Mouse (Mus musculus) midbrain, embryonic 11.5 days (tissue): ENCODE results near the gene Gm12166. TPM values are rescaled to one million over a fixed set of nuclear protein-coding genes. Genes with fewer than 3 reads are reported as not detected.
"Not testable (repeated sequence)": the region's sequence is repeated elsewhere in the genome, so short reads cannot be mapped to it uniquely, and the experiment has no call there.

Source experiments
- ATAC-seq: fragments of 200-750 bp; cut with Nextera tagmentation; 2 replicates; pipeline ENCODE4 v1.8.0; 2017; ENCODE audit warnings: moderate TSS enrichment, moderate library complexity; ENCODE audit not compliant: low FRiP score
- DNase-seq: peaks from one replicate; pipeline ENCODE4 v3.0.0; 2015; ENCODE audit warnings: low spot score; ENCODE audit errors: missing footprints
- H3K27ac ChIP-seq: fragments of 300-500 bp; sonication (generic); 2 replicates; pipeline ENCODE4 v1.5.1; 2014; ENCODE audit warnings: low read depth, low read length
- H3K27me3 ChIP-seq: fragments of 300-500 bp; sonication (generic); 2 replicates; pipeline ENCODE4 v1.6.1; 2014; ENCODE audit warnings: mild to moderate bottlenecking, low read length, moderate library complexity, mixed read lengths; ENCODE audit not compliant: control insufficient read depth, insufficient read depth
- H3K36me3 ChIP-seq: fragments of 300-500 bp; sonication (generic); 2 replicates; pipeline ENCODE4 v1.6.1; 2014; ENCODE audit warnings: mild to moderate bottlenecking, low read length, moderate library complexity, mixed read lengths; ENCODE audit not compliant: control insufficient read depth, insufficient read depth
- H3K4me1 ChIP-seq: fragments of 300-500 bp; sonication (generic); 2 replicates; pipeline ENCODE4 v1.6.1; 2014; ENCODE audit warnings: low read length; ENCODE audit not compliant: control insufficient read depth, insufficient read depth
- H3K4me2 ChIP-seq: fragments of 300-500 bp; sonication (generic); 2 replicates; pipeline ENCODE4 v1.6.1; 2014; ENCODE audit warnings: mild to moderate bottlenecking, moderate library complexity
- H3K4me3 ChIP-seq: fragments of 300-500 bp; sonication (generic); 2 replicates; pipeline ENCODE4 v1.5.1; 2014; ENCODE audit warnings: low read depth, low read length
- H3K9ac ChIP-seq: fragments of 300-500 bp; sonication (generic); 2 replicates; pipeline ENCODE4 v1.6.1; 2014; ENCODE audit warnings: low read length
- H3K9me3 ChIP-seq: fragments of 300-500 bp; sonication (generic); 2 replicates; pipeline ENCODE4 v1.6.1; 2016; ENCODE audit warnings: low read length; ENCODE audit not compliant: control insufficient read depth
- WGBS: fragments of 180-500 bp; shearing (Covaris S2); extraction: QIAGEN DNeasy Blood & Tissue Kit; methylation state at CpG from one replicate; pipeline ENCODE4 v1.1.7; 2014; 5-methylcytosine and 5-hydroxymethylcytosine counted together
- polyA plus RNA-seq: library from polyadenylated mRNA; unstranded; fragments of >200 nt; fragmentation: Nextera tagmentation; extraction: Ambion mirVana; gene quantifications from 2 replicates; pipeline ENCODE4 v1.2.1, GENCODE M21; 2014

Gm12166 gene
- polyA plus RNA-seq, 1 experiment from 2014 or later = 2.5 TPM

- WGBS = 93% methylated on average over 4 of the region's 4 CpGs
These were observed 6.8 kb upstream of the Gm12166 start for GRCm38 (mm10) chr11:46058916-46059315.

GRCm38 (mm10) chr11:46058011-46058410 lies 5.9 kb upstream of the Gm12166 start:
- Histone ChIP-seq H3K4me2 (no peak overlapping the region), H3K9me3 (no peaks in the 10 kb centered on the region), H3K9ac (no peak overlapping the region), H3K4me3 (no peak overlapping the region), H3K27ac (no peak overlapping the region), H3K36me3 (no peaks in the 10 kb centered on the region), H3K27me3 (peaks cover 2% of the 10 kb centered on the region; the same call in 1 of the 2 replicates), H3K4me1 (peaks cover 4% of the 10 kb centered on the region; the same call in 1 of the 2 replicates)
- DNase-seq (peak; percentile 82), ATAC-seq (no peak)
- 62% methylated on average over 9 of the region's 9 CpGs for whole genome bisulfite sequencing

More at GRCm38 (mm10) chr11:46058916-46059315, 6.8 kb upstream of the Gm12166 start:
- Histone ChIP-seq H3K27ac (no peak overlapping the region), H3K9ac (no peak overlapping the region), H3K27me3 (peaks cover 2% of the 10 kb centered on the region; the same call in 1 of the 2 replicates), H3K4me1 (peaks cover 4% of the 10 kb centered on the region; the same call in 1 of the 2 replicates), H3K4me3 (no peak overlapping the region), H3K4me2 (no peak overlapping the region), H3K36me3 (no peaks in the 10 kb centered on the region), H3K9me3 (no peaks in the 10 kb centered on the region)
- ATAC-seq (no peak), DNase-seq (peak; percentile 71)

- peak overlapping the region; percentile 73 for H3K27ac ChIP-seq
- peak; percentile 91 for DNase-seq
These were observed 4.8 kb upstream of the Gm12166 start for GRCm38 (mm10) chr11:46056770-46057411.

GRCm38 (mm10) chr11:46055896-46056769 lies 4.0 kb upstream of the Gm12166 start, which contains the start of gene Adam19:
TSS of gene Adam19 (plus strand) at chr11:46055992.
- Histone ChIP-seq H3K4me3 (peak within 1 kb of the TSS; percentile 47), H3K9ac (peak within 1 kb of the TSS; percentile 80), H3K27me3 (peaks cover 2% of the 10 kb centered on the region; the same call in 1 of the 2 replicates), H3K27ac (peak within 1 kb of the TSS; percentile 73), H3K4me1 (peaks cover 4% of the 10 kb centered on the region; the same call in 1 of the 2 replicates), H3K4me2 (peak within 1 kb of the TSS; percentile 67), H3K36me3 (no peaks in the 10 kb centered on the region), H3K9me3 (no peaks in the 10 kb centered on the region)
- DNase-seq (peak; percentile 97), ATAC-seq (peak; percentile 91)
- WGBS = under 1% methylated on average over 51 of the region's 51 CpGs

More at GRCm38 (mm10) chr11:46056770-46057411, 4.8 kb upstream of the Gm12166 start:
- no peaks in the 10 kb centered on the region for H3K9me3 ChIP-seq
- peak overlapping the region; percentile 67 for H3K4me2 ChIP-seq
- ATAC-seq = no peak; the same call in 1 of the 2 replicates
- 3% methylated on average over 25 of the region's 25 CpGs for WGBS
- peak overlapping the region; percentile 80 for H3K9ac ChIP-seq
- peaks cover 2% of the 10 kb centered on the region; the same call in 1 of the 2 replicates for H3K27me3 ChIP-seq
- H3K4me3 ChIP-seq = peak overlapping the region; percentile 47
- H3K36me3 ChIP-seq = no peaks in the 10 kb centered on the region
- peaks cover 4% of the 10 kb centered on the region; the same call in 1 of the 2 replicates for H3K4me1 ChIP-seq

GRCm38 (mm10) chr11:46054911-46055895 lies 3.1 kb upstream of the Gm12166 start:
- peak; percentile 91 for DNase-seq
- Histone ChIP-seq H3K9me3 (no peaks in the 10 kb centered on the region), H3K36me3 (no peaks in the 10 kb centered on the region), H3K9ac (peak overlapping the region; percentile 80; the same call in 1 of the 2 replicates), H3K4me3 (peak overlapping the region; percentile 47), H3K27ac (no peak overlapping the region), H3K27me3 (peaks cover 2% of the 10 kb centered on the region; the same call in 1 of the 2 replicates), H3K4me1 (peaks cover 4% of the 10 kb centered on the region; the same call in 1 of the 2 replicates), H3K4me2 (peak overlapping the region; percentile 67)
- peak; percentile 45; the same call in 1 of the 2 replicates for ATAC-seq
- 29% methylated on average over 13 of the region's 13 CpGs for WGBS

GRCm38 (mm10) chr11:46054311-46054710 lies 2.2 kb upstream of the Gm12166 start:
- peaks cover 4% of the 10 kb centered on the region; the same call in 1 of the 2 replicates for H3K4me1 ChIP-seq
- no peak overlapping the region for H3K4me3 ChIP-seq
- WGBS = 54% methylated on average over 5 of the region's 5 CpGs

GRCm38 (mm10) chr11:46053457-46053856 lies 1.3 kb upstream of the Gm12166 start:
- DNase-seq = peak; percentile 73
- not testable (repeated sequence) for ATAC-seq, H3K4me3 ChIP-seq, H3K36me3 ChIP-seq, H3K4me1 ChIP-seq, H3K27me3 ChIP-seq, H3K4me2 ChIP-seq, H3K9ac ChIP-seq, H3K9me3 ChIP-seq, H3K27ac ChIP-seq
- 99% methylated on average over 3 of the region's 3 CpGs for WGBS

More at GRCm38 (mm10) chr11:46054311-46054710, 2.2 kb upstream of the Gm12166 start:
- no peak for ATAC-seq
- peaks cover 2% of the 10 kb centered on the region; the same call in 1 of the 2 replicates for H3K27me3 ChIP-seq
- H3K9ac ChIP-seq = no peak overlapping the region
- DNase-seq = peak; percentile 75
- H3K4me2 ChIP-seq = no peak overlapping the region
- H3K27ac ChIP-seq = no peak overlapping the region
- no peaks in the 10 kb centered on the region for H3K9me3 ChIP-seq
- H3K36me3 ChIP-seq = no peaks in the 10 kb centered on the region

GRCm38 (mm10) chr11:46047264-46047663 lies 4.9 kb downstream of the Gm12166 start:
- DNase-seq (no peak), ATAC-seq (no peak)
- Histone ChIP-seq H3K9me3 (no peaks in the 10 kb centered on the region), H3K4me2 (no peak overlapping the region), H3K27ac (no peak overlapping the region), H3K27me3 (no peaks in the 10 kb centered on the region), H3K4me3 (no peak overlapping the region), H3K4me1 (no peaks in the 10 kb centered on the region), H3K36me3 (no peaks in the 10 kb centered on the region), H3K9ac (no peak overlapping the region)
- 90% methylated on average over 3 of the region's 3 CpGs for WGBS
